Mouse (Mus musculus) neural tube, embryonic 13.5 days (tissue): ENCODE data around the gene Tsga10ip. TPM values are rescaled to one million over a fixed set of nuclear protein-coding genes. Genes with fewer than 3 reads are reported as not detected.
A peak's percentile ranks its signal among the peaks of the same experiment; 100 is the strongest.
"Not testable (repeated sequence)": the region's sequence is repeated elsewhere in the genome, so short reads cannot be mapped to it uniquely, and the experiment has no call there.

Source experiments
- ATAC-seq: fragments of 200-750 bp; cut with Nextera tagmentation; 2 replicates; pipeline ENCODE4 v1.8.0; 2017; ENCODE audit warnings: low read depth, mild to moderate bottlenecking, moderate TSS enrichment, moderate library complexity
- H3K27ac ChIP-seq: fragments of 300-500 bp; sonication (generic); replicated peaks from 2 replicates; pipeline ENCODE4 v1.5.1; 2015; ENCODE audit warnings: moderate library complexity, mild to moderate bottlenecking, inconsistent platforms
- H3K27me3 ChIP-seq: fragments of 300-500 bp; sonication (generic); 2 replicates; pipeline ENCODE4 v1.6.1; 2015; ENCODE audit warnings: mild to moderate bottlenecking, inconsistent platforms
- H3K36me3 ChIP-seq: fragments of 300-500 bp; sonication (generic); 2 replicates; pipeline ENCODE4 v1.6.1; 2015; ENCODE audit warnings: mild to moderate bottlenecking, inconsistent platforms
- H3K4me1 ChIP-seq: fragments of 300-500 bp; sonication (generic); replicated peaks from 2 replicates; pipeline ENCODE4 v1.6.1; 2015; ENCODE audit warnings: inconsistent platforms
- H3K4me2 ChIP-seq: fragments of 300-500 bp; sonication (generic); 2 replicates; pipeline ENCODE4 v1.6.1; 2015; ENCODE audit warnings: inconsistent platforms, mild to moderate bottlenecking, moderate library complexity
- H3K4me3 ChIP-seq: fragments of 300-500 bp; sonication (generic); 2 replicates; pipeline ENCODE4 v1.5.1; 2015; ENCODE audit warnings: mild to moderate bottlenecking, inconsistent platforms
- H3K9ac ChIP-seq: fragments of 300-500 bp; sonication (generic); 2 replicates; pipeline ENCODE4 v1.6.1; 2015; ENCODE audit warnings: moderate library complexity, mild to moderate bottlenecking, inconsistent platforms
- H3K9me3 ChIP-seq: fragments of 300-500 bp; sonication (generic); 2 replicates; pipeline ENCODE4 v1.6.1; 2016; ENCODE audit warnings: inconsistent platforms
- WGBS: fragments of 180-500 bp; shearing (Covaris S2); methylation state at CpG from one replicate; pipeline ENCODE4 v1.1.7; 2015; 5-methylcytosine and 5-hydroxymethylcytosine counted together
- polyA plus RNA-seq: library from polyadenylated mRNA; unstranded; fragments of >200 nt; fragmentation: Nextera tagmentation; extraction: Ambion mirVana; gene quantifications from 2 replicates; pipeline ENCODE4 v1.2.1, GENCODE M21; 2015

The Tsga10ip gene
- polyA plus RNA-seq, 1 experiment from 2014 or later, result 0.20 TPM

- not testable (repeated sequence) for H3K9me3 ChIP-seq, H3K36me3 ChIP-seq, H3K27me3 ChIP-seq
- Histone ChIP-seq H3K27ac (peak overlapping the region; percentile 91), H3K4me1 (peaks cover 19% of the 10 kb centered on the region), H3K4me3 (peak overlapping the region; percentile 59), H3K4me2 (peak overlapping the region; percentile 76), H3K9ac (peak overlapping the region; percentile 83)
- 13% methylated on average over 24 of the region's 25 CpGs for WGBS
- peak; percentile 91 for ATAC-seq
Measured at GRCm38 (mm10) chr19:5406531-5407126, 4.3 kb upstream of the Tsga10ip start.

- H3K9ac ChIP-seq, result peak overlapping the region; percentile 59
Measured at GRCm38 (mm10) chr19:5405924-5406323, 3.6 kb upstream of the Tsga10ip start.

GRCm38 (mm10) chr19:5401073-5401472 lies 1.3 kb downstream of the Tsga10ip start:
- not testable (repeated sequence) for ATAC-seq, H3K27me3 ChIP-seq, H3K27ac ChIP-seq, H3K4me2 ChIP-seq, H3K9me3 ChIP-seq, H3K4me3 ChIP-seq, H3K4me1 ChIP-seq, H3K36me3 ChIP-seq
- WGBS, result 78% methylated on average over 4 of the region's 4 CpGs
- 0 out of 2 replicates have a peak overlapping the region, but pooled peaks have one; percentile 2 for H3K9ac ChIP-seq

More at GRCm38 (mm10) chr19:5405924-5406323, 3.6 kb upstream of the Tsga10ip start:
- Histone ChIP-seq H3K27ac (peak overlapping the region; percentile 57), H3K4me2 (peak overlapping the region; percentile 60), H3K9me3 (no peaks in the 10 kb centered on the region), H3K36me3 (no peaks in the 10 kb centered on the region), H3K4me3 (peak overlapping the region; percentile 35), H3K4me1 (peaks cover 19% of the 10 kb centered on the region), H3K27me3 (no peaks in the 10 kb centered on the region)
- ATAC-seq, result no peak
- 27% methylated on average over 7 of the region's 7 CpGs for WGBS

- Histone ChIP-seq H3K4me2 (no peak overlapping the region), H3K27me3 (no peaks in the 10 kb centered on the region), H3K27ac (no peak overlapping the region), H3K36me3 (no peaks in the 10 kb centered on the region), H3K4me3 (no peak overlapping the region), H3K9me3 (no peaks in the 10 kb centered on the region), H3K4me1 (peaks cover 4% of the 10 kb centered on the region), H3K9ac (no peak overlapping the region)
- ATAC-seq, result no peak
- 66% methylated on average over 4 of the region's 4 CpGs for WGBS
Measured at GRCm38 (mm10) chr19:5395371-5395770, 7.0 kb downstream of the Tsga10ip start.

- 60% methylated on average over 10 of the region's 10 CpGs for WGBS
- Histone ChIP-seq H3K4me3 (no peak overlapping the region), H3K9me3 (no peaks in the 10 kb centered on the region), H3K27me3 (no peaks in the 10 kb centered on the region), H3K4me1 (peaks cover 16% of the 10 kb centered on the region), H3K4me2 (no peak overlapping the region), H3K9ac (no peak overlapping the region), H3K36me3 (no peaks in the 10 kb centered on the region), H3K27ac (no peak overlapping the region)
- no peak for ATAC-seq
Measured at GRCm38 (mm10) chr19:5394168-5394567, 8.2 kb downstream of the Tsga10ip start.

GRCm38 (mm10) chr19:5392892-5393291 lies 9.4 kb downstream of the Tsga10ip start:
- no peak overlapping the region for H3K4me3 ChIP-seq
- ATAC-seq, result no peak

GRCm38 (mm10) chr19:5390416-5390815 lies 11.9 kb downstream of the Tsga10ip start:
- H3K4me1 ChIP-seq, result peaks cover 37% of the 10 kb centered on the region
- H3K4me3 ChIP-seq, result no peak overlapping the region
- ATAC-seq, result no peak
- peak overlapping the region; percentile 98 for H3K4me2 ChIP-seq
- H3K9me3 ChIP-seq, result no peaks in the 10 kb centered on the region
- H3K27me3 ChIP-seq, result no peaks in the 10 kb centered on the region
- 92% methylated on average over 8 of the region's 8 CpGs for WGBS
- H3K36me3 ChIP-seq, result peaks cover 8% of the 10 kb centered on the region
- peak overlapping the region; percentile 95 for H3K9ac ChIP-seq
- H3K27ac ChIP-seq, result no peak overlapping the region

More at GRCm38 (mm10) chr19:5392892-5393291, 9.4 kb downstream of the Tsga10ip start:
- H3K36me3 ChIP-seq, result no peaks in the 10 kb centered on the region
- peak overlapping the region; percentile 12; the same call in 1 of the 2 replicates for H3K9ac ChIP-seq
- no peak overlapping the region for H3K27ac ChIP-seq
- peaks cover 20% of the 10 kb centered on the region for H3K4me1 ChIP-seq
- H3K4me2 ChIP-seq, result no peak overlapping the region
- no peaks in the 10 kb centered on the region for H3K27me3 ChIP-seq
- no peaks in the 10 kb centered on the region for H3K9me3 ChIP-seq
- 70% methylated on average over 4 of the region's 4 CpGs for WGBS

- no peak for ATAC-seq
- H3K4me3 ChIP-seq, result peak overlapping the region; percentile 98
- H3K9me3 ChIP-seq, result no peaks in the 10 kb centered on the region
- peaks cover 16% of the 10 kb centered on the region for H3K36me3 ChIP-seq
- peaks cover 37% of the 10 kb centered on the region for H3K4me1 ChIP-seq
- no peak overlapping the region for H3K27ac ChIP-seq
- 47% methylated on average over 12 of the region's 12 CpGs for WGBS
- H3K9ac ChIP-seq, result peak overlapping the region; percentile 95
- no peaks in the 10 kb centered on the region for H3K27me3 ChIP-seq
- peak overlapping the region; percentile 98 for H3K4me2 ChIP-seq
Measured at GRCm38 (mm10) chr19:5389647-5390046, 12.7 kb downstream of the Tsga10ip start.

GRCm38 (mm10) chr19:5388588-5389242 lies 13.6 kb downstream of the Tsga10ip start, which contains the start of gene Sart1:
Sart1 (minus strand) TSS chr19:5388703.
- Histone ChIP-seq H3K9ac (peak within 1 kb of the TSS; percentile 95), H3K27me3 (no peaks in the 10 kb centered on the region), H3K4me3 (peak within 1 kb of the TSS; percentile 98), H3K4me2 (peak within 1 kb of the TSS; percentile 98), H3K27ac (peak within 1 kb of the TSS; percentile 87), H3K36me3 (peaks cover 25% of the 10 kb centered on the region), H3K9me3 (no peaks in the 10 kb centered on the region), H3K4me1 (peaks cover 37% of the 10 kb centered on the region)
- peak; percentile 99 for ATAC-seq
- WGBS, result 2% methylated on average over 43 of the region's 43 CpGs

- Histone ChIP-seq H3K27me3 (no peaks in the 10 kb centered on the region), H3K4me1 (peaks cover 37% of the 10 kb centered on the region), H3K9ac (peak overlapping the region; percentile 95), H3K9me3 (no peaks in the 10 kb centered on the region), H3K36me3 (peaks cover 32% of the 10 kb centered on the region), H3K27ac (peak overlapping the region; percentile 87), H3K4me3 (peak overlapping the region; percentile 98), H3K4me2 (peak overlapping the region; percentile 98)
- 1% methylated on average over 43 of the region's 43 CpGs for WGBS
- peak; percentile 60 for ATAC-seq
Measured at GRCm38 (mm10) chr19:5388011-5388441, 14.3 kb downstream of the Tsga10ip start.

GRCm38 (mm10) chr19:5384715-5385114 lies 17.6 kb downstream of the Tsga10ip start:
- Histone ChIP-seq H3K27me3 (no peaks in the 10 kb centered on the region), H3K4me2 (no peak overlapping the region), H3K4me1 (peaks cover 26% of the 10 kb centered on the region), H3K9me3 (no peaks in the 10 kb centered on the region), H3K27ac (no peak overlapping the region), H3K4me3 (no peak overlapping the region), H3K36me3 (peaks cover 65% of the 10 kb centered on the region), H3K9ac (no peak overlapping the region)
- no peak for ATAC-seq
- WGBS, result 89% methylated on average over 8 of the region's 8 CpGs

GRCm38 (mm10) chr19:5383326-5383725 lies 19.0 kb downstream of the Tsga10ip start:
- no peak for ATAC-seq
- Histone ChIP-seq H3K36me3 (peaks cover 79% of the 10 kb centered on the region), H3K27me3 (no peaks in the 10 kb centered on the region), H3K9ac (no peak overlapping the region), H3K9me3 (no peaks in the 10 kb centered on the region), H3K4me2 (no peak overlapping the region), H3K4me1 (peaks cover 17% of the 10 kb centered on the region), H3K27ac (no peak overlapping the region), H3K4me3 (no peak overlapping the region)
- 94% methylated on average over 12 of the region's 12 CpGs for WGBS
